In genomic region chr4:117189382-117189855, GRCm38 (mm10) we compare ENCODE assay signal across 8 mouse cellular contexts. TPM values are rescaled to one million over a fixed set of nuclear protein-coding genes. Genes with fewer than 3 reads are reported as not detected.
A peak's percentile ranks its signal among the peaks of the same experiment; 100 is the strongest.
DNase-seq lines count a peak whose midpoint lies in the region; ATAC-seq and TF ChIP-seq lines count a peak whose summit lies in the region.

No protein-coding gene starts in this region.

- peak overlapping the region; percentile 24 for H3K4me3 ChIP-seq in limb, embryonic 11.5 days (ENCODE audit: low read depth, low read length)
- peak overlapping the region; percentile 22 for H3K4me3 ChIP-seq in midbrain, embryonic 13.5 days (replicated peaks)
- peak overlapping the region; percentile 24; the same call in 1 of the 2 replicates for H3K4me3 ChIP-seq in small intestine, adult 2 months (ENCODE audit: low read depth, low read length)

- no peaks in the 10 kb centered on the region for H3K4me1 ChIP-seq in limb, embryonic 11.5 days (ENCODE audit: control insufficient read depth, insufficient read depth, low read length)
- H3K4me1 ChIP-seq in midbrain, embryonic 13.5 days (replicated peaks), result 0 out of 2 replicates have a peak, but pooled peaks cover 5% of the 10 kb centered on the region
- H3K4me1 ChIP-seq in small intestine, adult 2 months (ENCODE audit: control insufficient read depth, insufficient read depth, insufficient read length, low read length), result 0 out of 2 replicates have a peak, but pooled peaks cover 2% of the 10 kb centered on the region

- no peaks in the 10 kb centered on the region for H3K36me3 ChIP-seq in limb, embryonic 11.5 days (ENCODE audit: control insufficient read depth, insufficient read depth, low read length)
- H3K36me3 ChIP-seq in midbrain, embryonic 13.5 days, result no peaks in the 10 kb centered on the region
- H3K36me3 ChIP-seq in small intestine, adult 2 months (ENCODE audit: control insufficient read depth, insufficient read depth, low read length), result no peaks in the 10 kb centered on the region

- peak; percentile 93; the same call in 1 of the 2 replicates for TF ChIP-seq CTCF in small intestine, adult 2 months (IDR thresholded peaks at IDR 0.05; ENCODE audit: extremely low read depth, insufficient read length, insufficient replicate concordance, low read depth, low read length)

- H3K27me3 ChIP-seq in limb, embryonic 11.5 days (ENCODE audit: control insufficient read depth, insufficient read depth, low read length), result no peaks in the 10 kb centered on the region
- peaks cover 4% of the 10 kb centered on the region; the same call in 1 of the 2 replicates for H3K27me3 ChIP-seq in midbrain, embryonic 13.5 days
- no peaks in the 10 kb centered on the region for H3K27me3 ChIP-seq in small intestine, adult 2 months (ENCODE audit: control insufficient read depth, insufficient read depth, low read length)

- H3K27ac ChIP-seq in limb, embryonic 11.5 days (replicated peaks; ENCODE audit: low read depth, low read length), result peak overlapping the region; percentile 79
- H3K27ac ChIP-seq in midbrain, embryonic 13.5 days, result peak overlapping the region; percentile 74; the same call in 1 of the 2 replicates
- peak overlapping the region; percentile 42 for H3K27ac ChIP-seq in small intestine, adult 2 months (ENCODE audit: insufficient read depth, low read depth, low read length)

- peak overlapping the region; percentile 43 for H3K4me2 ChIP-seq in limb, embryonic 11.5 days (ENCODE audit: low read depth, severe bottlenecking)
- H3K4me2 ChIP-seq in midbrain, embryonic 13.5 days (replicated peaks), result peak overlapping the region; percentile 32

- 2% methylated on average over 16 of the region's 16 CpGs for WGBS in limb, embryonic 11.5 days
- WGBS in midbrain, embryonic 13.5 days, result under 1% methylated on average over 16 of the region's 16 CpGs
- WGBS in small intestine, adult 2 months, result under 1% methylated on average over 16 of the region's 16 CpGs

- ATAC-seq in frontal cortex, adult (ENCODE audit: low TSS enrichment), result no peak
- peak; percentile 56; the same call in 1 of the 2 replicates for ATAC-seq in limb, embryonic 11.5 days (ENCODE audit: insufficient number of reproducible peaks, low FRiP score, low TSS enrichment, low read depth)
- ATAC-seq in midbrain, embryonic 13.5 days, result peak; percentile 68

- H3K9me3 ChIP-seq in limb, embryonic 11.5 days (ENCODE audit: control insufficient read depth, low read length), result no peaks in the 10 kb centered on the region
- H3K9me3 ChIP-seq in midbrain, embryonic 13.5 days, result no peaks in the 10 kb centered on the region

- peak; percentile 68 to 90 for DNase-seq in frontal cortex, adult 2 months (ENCODE audit: extremely low spot score in 1 of 2, low spot score in 1 of 2)
- DNase-seq in embryo, embryonic 9.5 days (ENCODE audit: extremely low spot score), result peak; percentile 88
- peak; percentile 96 for DNase-seq in heart, adult 11 months
- DNase-seq in kidney, adult 18-20 months, result peak; percentile 87
- peak; percentile 89 for DNase-seq in limb, embryonic 11.5 days (ENCODE audit: low spot score)

- peak overlapping the region; percentile 59 for H3K9ac ChIP-seq in limb, embryonic 11.5 days (ENCODE audit: low read length)
- peak overlapping the region; percentile 63 for H3K9ac ChIP-seq in midbrain, embryonic 13.5 days (replicated peaks)

- no peak for TF ChIP-seq POLR2A in small intestine, adult 2 months (IDR thresholded peaks at IDR 0.05; ENCODE audit: low read depth, low read length)

RNA-seq across cellular contexts. Expression of gene Kif2c, which starts 7.0 kb away (rescaled TPM):
- polyA plus RNA-seq in frontal cortex, adult 2 months (2012; rRNA removed), result 0.32 and 0.46 TPM in 2 replicates
- 125 and 136 TPM in 2 replicates for polyA plus RNA-seq in limb, embryonic 11.5 days (2014; fragmentation: Nextera tagmentation; extraction: Ambion mirVana)
- polyA plus RNA-seq in midbrain, embryonic 13.5 days (2015; fragmentation: Nextera tagmentation; extraction: Ambion mirVana), result 29.1 and 29.2 TPM in 2 replicates
- polyA plus RNA-seq in small intestine, adult 2 months (2012; rRNA removed), result 0.81 and 2.8 TPM in 2 replicates

RNA-seq across cellular contexts. Expression of gene Rps8, which starts 33.4 kb away (rescaled TPM):
- polyA plus RNA-seq in frontal cortex, adult 2 months (2012; rRNA removed), result 496 and 568 TPM in 2 replicates
- polyA plus RNA-seq in limb, embryonic 11.5 days (2014; fragmentation: Nextera tagmentation; extraction: Ambion mirVana), result 1,072 and 1,111 TPM in 2 replicates
- polyA plus RNA-seq in midbrain, embryonic 13.5 days (2015; fragmentation: Nextera tagmentation; extraction: Ambion mirVana), result 558 and 623 TPM in 2 replicates
- 205 and 258 TPM in 2 replicates for polyA plus RNA-seq in small intestine, adult 2 months (2012; rRNA removed)

RNA-seq across cellular contexts. Expression of gene Plk3, which starts 55.7 kb away (rescaled TPM):
- polyA plus RNA-seq in frontal cortex, adult 2 months (2012; rRNA removed), result 11.2 and 15.6 TPM in 2 replicates
- 2.0 and 2.3 TPM in 2 replicates for polyA plus RNA-seq in limb, embryonic 11.5 days (2014; fragmentation: Nextera tagmentation; extraction: Ambion mirVana)
- polyA plus RNA-seq in midbrain, embryonic 13.5 days (2015; fragmentation: Nextera tagmentation; extraction: Ambion mirVana), result 18.6 and 19.3 TPM in 2 replicates
- polyA plus RNA-seq in small intestine, adult 2 months (2012; rRNA removed), result 23.5 and 23.9 TPM in 2 replicates
